Mouse (Mus musculus) left cerebral cortex, postnatal 14 days (tissue): Measurements from ENCODE around the gene Accs. TPM values are rescaled to one million over a fixed set of nuclear protein-coding genes. Genes with fewer than 3 reads are reported as not detected.

ENCODE experiments used
- DNase-seq, 2 experiments: peaks; one replicate each; pipeline ENCODE4 v3.0.0; 2021 to 2022; ENCODE audit warnings: low spot score in 2 of 2, mixed read lengths in 1 of 2
- intact Hi-C: fragments of 180-260 bp; cut with DNase I; formaldehyde crosslinking; loops from one replicate; pipeline ENCODE4 v1.15.1; 2025
- long read RNA-seq, 2 experiments: library from polyadenylated mRNA; stranded (forward); transcript quantifications; one replicate each; pipeline ENCODE4 v2.0.0; 2021
- total RNA-seq, 2 experiments: library from RNA; stranded (reverse); gene quantifications; 2 replicates each; pipeline ENCODE4 v1.2.3; 2021

Gene Accs
- 1 to 10 TPM; 3.2 to 3.7 TPM for total RNA-seq
- long read RNA-seq, experiment 1, partial matches to known transcripts = 0 of 1 reads
- long read RNA-seq, experiment 1, other reads (novel, unspliced or antisense) = 0 of 1 reads
- long read RNA-seq, experiment 2, partial matches to known transcripts = 0 of 1 reads
- long read RNA-seq, experiment 2, other reads (novel, unspliced or antisense) = 0 of 1 reads

- intact Hi-C loops = no loop called here
- DNase-seq = peak; percentile 36 to 61
These were observed at the start of gene Accs for GRCm38 (mm10) chr2:93849505-93850089. Accs (minus strand) TSS chr2:93849943.

GRCm38 (mm10) chr2:93891611-93892280 lies 42.0 kb upstream of the Accs start:
- peak; percentile 81 to 93 for DNase-seq
- intact Hi-C loops = no loop called here

DNA sequence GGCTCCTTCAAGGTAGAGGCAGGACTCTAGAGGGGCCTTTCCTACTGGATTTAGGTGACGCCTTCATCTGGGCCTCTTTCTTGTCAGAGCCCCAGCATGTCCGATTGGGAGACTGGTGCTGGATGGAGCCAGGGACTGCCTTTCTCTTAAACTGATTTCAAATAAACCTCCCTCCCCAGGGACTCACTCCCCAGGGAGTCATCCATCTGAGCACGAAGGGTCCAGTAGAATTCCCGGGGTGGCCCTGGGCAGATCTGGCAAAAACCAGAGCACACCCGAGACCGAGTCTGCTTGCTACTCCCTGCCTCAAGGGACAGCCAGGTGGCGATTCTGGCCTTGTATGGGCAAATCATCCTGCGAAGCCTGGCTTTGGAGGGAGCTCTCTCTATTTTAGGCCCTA lies 40.4 kb upstream of the Accs start:
- no peak for DNase-seq
- intact Hi-C loops = no loop called here

DNA sequence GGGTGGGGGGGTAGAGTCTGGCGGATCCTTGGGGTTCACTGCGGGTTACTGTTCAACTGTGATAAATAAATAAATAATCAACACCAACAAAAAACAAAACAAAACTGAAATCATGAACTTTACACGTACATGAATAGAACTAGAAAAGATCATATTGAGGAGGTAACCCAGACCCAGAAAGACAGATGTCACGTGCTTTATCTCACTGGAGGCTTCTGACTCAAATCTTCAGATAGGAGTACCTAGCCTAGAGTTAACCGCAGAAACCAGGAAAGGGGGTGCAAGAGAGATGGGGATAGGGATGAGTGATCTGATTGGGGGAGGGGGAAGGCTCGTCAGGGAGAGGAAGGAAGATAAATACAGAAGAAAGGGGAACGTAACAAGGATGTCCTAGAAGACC lies 39.3 kb upstream of the Accs start:
- DNase-seq = no peak
- intact Hi-C loops = loop anchor here (5.0 kb wide), 1 partner anchor 53 kb away; no protein-coding TSS in a partner anchor

DNA sequence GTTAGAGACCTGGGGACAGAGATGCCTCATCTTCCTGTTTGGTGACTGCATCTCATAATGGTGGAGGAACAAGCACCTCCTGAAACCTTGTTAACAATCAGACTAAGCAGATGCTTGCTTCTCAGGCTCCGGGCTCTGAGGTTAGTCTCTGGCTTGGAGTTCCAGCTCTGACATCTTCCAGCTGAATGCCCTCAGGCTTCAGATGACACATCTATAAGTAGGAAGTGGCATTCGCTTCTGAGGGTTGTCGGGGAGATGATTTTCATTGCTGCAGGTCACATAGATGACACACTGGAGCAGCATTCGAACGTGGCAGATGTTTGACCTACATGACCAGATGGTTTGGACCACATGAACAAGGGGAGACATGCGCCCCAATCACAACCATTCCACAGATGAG lies 38.6 kb upstream of the Accs start:
- intact Hi-C loops = loop anchor here (5.0 kb wide), 1 partner anchor 54 kb away; no protein-coding TSS in a partner anchor
- no peak for DNase-seq

- no peak for DNase-seq
- intact Hi-C loops = loop anchor here (5.0 kb wide), 1 partner anchor 55 kb away; no protein-coding TSS in a partner anchor
These were observed 37.5 kb upstream of the Accs start for GRCm38 (mm10) chr2:93887273-93887672.

- DNase-seq = no peak
- intact Hi-C loops = loop anchor here (5.0 kb wide), 1 partner anchor 56 kb away; no protein-coding TSS in a partner anchor
These were observed 36.5 kb upstream of the Accs start for GRCm38 (mm10) chr2:93886013-93886794.

DNA sequence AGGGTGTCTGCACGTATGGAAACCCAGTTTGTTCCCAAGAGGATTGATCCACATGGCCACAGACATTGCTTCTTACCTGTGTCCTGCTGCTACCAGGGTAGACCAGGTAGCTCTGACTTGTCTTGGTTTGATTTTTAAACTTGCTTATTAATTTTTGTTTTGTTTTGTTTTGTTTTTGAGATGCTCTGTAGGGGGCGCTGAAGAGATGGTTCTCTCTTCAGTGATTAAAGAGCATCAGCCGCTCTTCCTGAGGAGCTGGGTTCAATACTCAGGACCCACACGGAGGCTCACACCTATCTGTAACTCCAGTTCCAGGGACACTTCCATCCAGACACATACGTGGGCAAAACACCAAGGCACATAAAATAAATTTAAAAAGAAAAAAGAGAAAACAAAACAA lies 33.3 kb upstream of the Accs start:
- intact Hi-C loops = no loop called here
- DNase-seq = no peak

DNA sequence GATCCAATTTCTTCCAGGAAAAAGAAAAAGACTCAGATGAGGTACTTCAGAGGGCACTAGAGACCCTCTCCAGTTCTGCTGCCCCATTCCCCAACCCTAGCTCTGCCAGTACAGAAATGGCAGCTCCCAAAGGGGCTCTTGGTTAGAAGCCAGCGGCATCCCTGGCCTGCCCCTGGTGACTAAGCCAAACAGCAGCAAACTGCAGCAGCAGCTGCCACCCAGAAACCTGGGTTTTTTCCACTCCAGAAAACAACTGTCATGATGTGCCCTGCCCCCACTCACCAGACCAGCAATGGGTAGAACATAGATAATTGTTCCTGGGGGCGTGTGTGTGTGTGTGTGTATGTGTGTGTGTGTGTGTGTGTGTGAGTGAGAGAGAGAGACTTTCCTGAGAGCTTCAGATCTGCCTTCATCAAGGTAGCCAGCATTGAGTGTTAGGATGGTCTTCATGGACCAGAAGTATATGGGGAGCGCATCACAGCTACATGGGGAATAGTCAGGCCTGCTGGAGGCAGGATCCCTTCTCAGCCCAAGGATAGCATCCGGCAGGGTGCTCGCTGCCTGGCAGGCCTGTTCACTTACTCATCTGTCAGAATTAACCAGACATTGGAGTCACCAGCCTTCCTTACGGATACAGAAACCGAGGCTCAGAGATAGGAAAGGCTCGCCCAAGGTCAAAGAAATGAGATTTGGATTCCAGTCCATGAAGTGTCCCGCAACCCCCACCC lies 32.1 kb upstream of the Accs start:
- no peak for DNase-seq
- intact Hi-C loops = no loop called here

- intact Hi-C loops = no loop called here
These were observed 31.2 kb upstream of the Accs start for GRCm38 (mm10) chr2:93880981-93881380.

DNA sequence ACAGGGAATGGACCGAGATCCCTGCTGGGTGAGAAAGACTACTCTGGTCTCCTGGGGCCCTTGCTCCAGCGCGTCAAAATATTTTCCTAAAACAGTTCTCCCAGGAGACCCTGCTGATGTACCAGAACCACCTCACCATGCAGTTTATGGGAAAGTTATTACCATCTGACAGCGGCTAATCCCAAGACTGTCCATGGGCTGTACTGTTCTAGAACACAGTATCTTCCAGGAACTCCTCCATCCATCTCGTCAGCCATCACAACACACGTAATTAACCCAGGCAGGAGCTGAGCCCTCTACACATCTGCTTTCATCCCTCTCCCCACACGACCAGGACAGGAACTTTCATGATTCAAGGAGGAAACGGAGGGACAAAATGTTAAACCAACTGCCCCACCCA lies 30.7 kb upstream of the Accs start:
- no peak for DNase-seq
- intact Hi-C loops = no loop called here

More at GRCm38 (mm10) chr2:93880981-93881380, 31.2 kb upstream of the Accs start:
- DNase-seq = no peak

DNA sequence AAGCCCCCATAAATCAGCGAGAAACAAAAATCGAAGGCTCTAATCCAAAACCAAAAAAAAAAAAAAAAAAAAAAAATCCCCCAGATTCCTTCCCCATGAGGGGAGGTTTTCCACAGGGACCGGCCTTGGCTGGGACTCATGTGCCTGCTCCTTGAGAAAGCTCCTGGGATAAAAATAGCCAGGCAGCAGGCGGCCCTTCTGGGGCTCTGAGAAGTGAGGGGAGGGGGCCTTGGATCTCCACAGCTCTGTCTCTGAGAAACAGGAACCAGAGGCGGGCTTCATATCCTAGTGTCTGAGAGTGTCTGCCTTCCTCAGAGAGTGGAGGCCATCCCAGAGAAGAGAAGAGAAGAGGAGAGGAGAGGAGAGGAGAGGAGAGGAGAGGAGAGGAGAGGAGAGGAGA lies 27.3 kb upstream of the Accs start:
- DNase-seq = peak; percentile 18 to 54

GRCm38 (mm10) chr2:93874606-93875005 lies 24.9 kb upstream of the Accs start:
- peak in 1 of 2 experiments; percentile 22 for DNase-seq
- intact Hi-C loops = loop anchor here (5.0 kb wide), 1 partner anchor 83 kb away; the partner anchor contains the start of gene Gm13889

More for the DNA sequence above, 27.3 kb upstream of the Accs start:
- intact Hi-C loops = no loop called here

GRCm38 (mm10) chr2:93874227-93874514 lies 24.4 kb upstream of the Accs start:
- intact Hi-C loops = loop anchor here (5.0 kb wide), 1 partner anchor 83 kb away; the partner anchor contains the start of gene Gm13889

DNA sequence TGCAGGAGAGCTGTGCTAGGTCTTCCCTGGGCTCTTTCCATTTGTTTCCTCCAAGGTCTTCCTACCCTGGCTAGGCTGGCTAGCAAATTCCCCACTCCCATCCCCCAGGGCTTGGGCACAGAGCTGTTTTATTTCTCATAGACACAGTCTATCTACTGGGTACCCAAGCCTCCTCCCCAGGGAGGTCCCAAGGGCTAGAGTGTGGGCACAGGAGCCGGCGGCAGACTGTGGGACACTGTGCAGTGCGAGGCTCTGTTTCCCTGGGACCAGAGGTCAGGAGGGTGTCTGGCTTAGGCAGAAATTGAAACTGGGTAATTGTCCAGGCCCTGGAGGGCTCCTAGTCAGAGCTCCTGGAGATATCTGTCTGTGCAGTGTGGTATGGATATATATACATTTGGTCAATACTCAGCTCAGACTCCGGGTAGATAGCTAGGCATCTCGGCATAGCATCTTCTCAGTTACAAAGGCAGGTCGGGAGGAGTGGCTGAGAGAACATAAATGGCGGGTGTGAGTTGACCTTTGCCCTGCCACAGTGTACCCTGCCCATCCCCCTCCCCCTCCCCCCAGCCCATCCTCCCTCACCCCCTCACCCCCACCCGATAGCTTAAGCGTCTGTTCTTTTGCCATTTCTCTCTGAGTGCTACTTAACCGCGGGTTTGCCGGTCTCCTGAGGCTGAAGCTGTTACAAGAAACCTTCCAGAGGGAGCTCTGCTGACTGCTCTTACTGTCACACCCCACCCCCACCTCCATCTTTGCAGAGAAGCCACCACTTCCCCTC lies 23.9 kb upstream of the Accs start:
- no peak for DNase-seq
- intact Hi-C loops = loop anchor here (5.0 kb wide), 1 partner anchor 84 kb away; the partner anchor contains the start of gene Gm13889

More at GRCm38 (mm10) chr2:93874227-93874514, 24.4 kb upstream of the Accs start:
- DNase-seq = no peak

- intact Hi-C loops = loop anchor here (5.0 kb wide), 1 partner anchor 85 kb away; the partner anchor contains the start of gene Gm13889
- no peak for DNase-seq
These were observed 22.5 kb upstream of the Accs start for GRCm38 (mm10) chr2:93872257-93872656.

DNA sequence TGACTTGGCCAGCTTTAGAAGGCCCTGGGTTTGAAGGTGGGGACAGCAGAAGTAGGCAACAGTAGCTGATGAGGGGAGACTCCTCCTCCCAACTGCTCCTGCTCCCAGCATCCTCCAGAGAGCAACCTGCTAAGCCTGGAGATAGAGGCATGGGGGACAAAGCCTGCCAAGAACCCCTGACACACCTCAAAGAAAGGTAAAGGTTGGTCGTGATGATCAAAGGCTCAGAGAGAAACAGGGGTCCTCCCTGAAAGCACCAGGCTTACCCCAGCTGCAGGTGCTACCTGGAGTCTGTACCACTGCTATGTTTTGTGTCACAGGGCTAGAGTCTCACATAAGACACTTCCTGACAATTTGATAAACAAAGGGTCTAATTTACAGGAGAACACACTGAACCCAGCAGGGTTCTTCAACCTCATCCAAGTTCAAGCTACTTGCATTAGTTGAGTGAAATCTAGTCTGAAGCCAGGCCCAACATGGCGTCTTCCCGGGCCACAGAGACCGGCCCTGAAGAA lies 21.7 kb upstream of the Accs start:
- intact Hi-C loops = loop anchor here (5.0 kb wide), 1 partner anchor 86 kb away; the partner anchor contains the start of gene Gm13889
- no peak for DNase-seq

- DNase-seq = peak; percentile 82 to 87
- intact Hi-C loops = loop anchor here (1.0 to 5.0 kb wide), 2 partner anchors 86 to 131 kb away; partner anchors contain the start of gene Gm13889
These were observed 21.1 kb upstream of the Accs start for GRCm38 (mm10) chr2:93870842-93871241.
